Mouse (Mus musculus) CD4-positive helper T cell, adult 2 months (primary cell): ENCODE measurements at regions not wholly inside any gene's neighbourhood (a gene's known extent, or its start where the extent isn't known, plus 50 kb on each side); places are given as distances from the start of the nearest gene placed in this dataset.

Experiments used
- DNase-seq: peaks from one replicate; pipeline ENCODE4 v3.0.0-alpha.2; 2012; ENCODE audit warnings: low read depth, missing footprints, low spot score

- no peak for DNase-seq
Measured at GRCm38 (mm10) chr2:45901892-45902291, 784.7 kb upstream of the Zeb2 start.

- no peak for DNase-seq
Measured at GRCm38 (mm10) chr2:45884680-45885079, 767.5 kb upstream of the Zeb2 start.

DNA sequence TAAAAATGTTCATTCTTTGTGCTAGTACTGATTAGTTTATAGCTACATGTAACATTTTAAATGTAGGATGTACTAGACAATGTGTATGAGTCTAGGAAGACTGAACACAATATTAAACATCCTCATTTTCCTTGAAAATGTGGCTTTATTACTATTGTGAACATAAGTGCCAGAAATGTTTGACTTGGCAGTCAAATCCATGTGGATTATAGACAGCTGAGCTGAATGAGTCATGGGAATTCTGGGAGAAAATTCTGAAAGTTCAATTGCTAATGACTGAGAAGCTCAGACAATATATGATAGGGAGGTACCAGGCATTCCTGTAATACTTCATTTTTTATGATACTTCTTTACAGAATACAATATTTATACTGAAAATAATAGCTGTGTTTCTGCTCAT, 761.5 kb upstream of the Zeb2 start:
- no peak for DNase-seq

GRCm38 (mm10) chr2:45859901-45860331, 742.7 kb upstream of the Zeb2 start:
- DNase-seq: no peak

- DNase-seq: peak; percentile 6
Measured at GRCm38 (mm10) chr2:45859445-45859844, 742.2 kb upstream of the Zeb2 start.

GRCm38 (mm10) chr2:45850018-45850605, 732.9 kb upstream of the Zeb2 start:
- no peak for DNase-seq

DNA sequence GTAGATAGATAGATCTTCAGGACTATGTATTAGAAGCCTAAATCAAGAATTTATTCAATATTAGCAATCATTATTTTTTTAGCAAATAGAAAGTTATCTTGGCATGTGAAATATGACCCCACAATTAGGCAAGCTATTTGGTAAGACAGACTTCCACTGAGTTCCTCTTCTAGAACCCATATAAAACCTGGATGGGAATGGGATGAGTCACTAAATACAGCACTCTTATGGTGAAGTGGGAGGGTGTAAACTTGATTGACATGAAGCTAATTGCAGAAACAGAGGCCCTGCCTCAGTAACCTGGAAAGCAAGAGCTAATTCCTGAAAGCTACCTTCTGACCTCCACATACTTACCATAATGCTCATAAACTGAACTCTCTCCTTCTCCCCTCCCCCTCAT, 723.2 kb upstream of the Zeb2 start:
- DNase-seq: no peak

- DNase-seq: no peak
Measured at GRCm38 (mm10) chr2:45836546-45837221, 719.5 kb upstream of the Zeb2 start.

GRCm38 (mm10) chr2:45817945-45818719, 700.9 kb upstream of the Zeb2 start:
- DNase-seq: no peak

DNA sequence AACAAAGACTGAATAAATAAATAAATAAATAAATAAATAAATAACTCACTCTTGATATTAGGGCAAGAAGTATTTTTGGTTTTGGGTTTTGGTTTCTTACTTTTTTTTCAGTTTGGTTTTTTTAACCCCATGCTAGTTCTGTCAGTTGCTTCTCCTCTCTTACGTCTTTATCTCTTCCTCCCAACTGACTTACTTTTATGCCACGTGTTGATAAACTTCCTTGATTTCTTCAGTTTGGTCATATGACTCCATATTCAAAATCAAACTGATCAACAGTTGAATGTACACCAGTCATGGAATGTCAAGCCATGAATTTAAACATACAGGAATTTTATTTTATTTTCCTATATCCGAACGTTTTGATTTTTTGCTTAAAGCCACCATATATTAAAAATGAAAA, 697.5 kb upstream of the Zeb2 start:
- no peak for DNase-seq

DNA sequence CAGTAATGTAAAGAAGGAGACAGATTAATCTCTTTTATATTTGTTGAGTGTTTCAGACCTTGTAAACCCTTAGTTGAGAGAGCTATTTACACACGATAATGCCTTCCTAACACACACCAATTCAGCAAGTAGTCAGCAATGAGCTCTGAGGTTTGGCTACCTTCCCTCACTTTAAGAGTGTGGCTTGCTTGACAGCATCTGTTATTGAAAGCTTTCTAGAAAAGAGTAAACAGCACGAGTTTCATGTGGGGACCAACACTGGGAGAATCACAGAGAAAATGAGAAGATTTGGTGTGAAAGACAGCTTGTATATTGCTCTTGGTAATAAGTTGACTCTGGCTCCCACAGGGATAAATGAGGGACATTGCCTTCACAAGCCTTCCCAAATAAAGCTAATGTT, 688.1 kb upstream of the Zeb2 start:
- DNase-seq: no peak

DNA sequence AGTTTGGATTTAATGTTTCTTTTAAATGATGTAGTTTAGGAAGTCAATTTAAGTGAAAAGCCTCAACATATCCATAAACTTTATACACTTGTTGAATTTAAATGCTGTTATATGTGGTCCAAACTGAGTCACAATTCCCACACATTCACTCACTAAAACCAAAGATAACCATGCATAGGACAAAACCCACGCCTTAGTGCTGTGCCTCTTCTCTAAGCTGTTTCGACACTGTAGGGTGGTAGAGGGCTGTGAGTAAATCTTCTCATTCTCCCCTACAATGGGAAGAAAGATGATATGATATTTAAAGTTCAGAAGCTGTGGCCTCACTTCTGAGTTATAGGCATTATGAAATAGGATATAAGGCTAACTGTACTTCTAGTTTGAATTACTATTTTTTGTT, 682.9 kb upstream of the Zeb2 start:
- DNase-seq: no peak

GRCm38 (mm10) chr2:45793561-45793960, 676.4 kb upstream of the Zeb2 start:
- no peak for DNase-seq

DNA sequence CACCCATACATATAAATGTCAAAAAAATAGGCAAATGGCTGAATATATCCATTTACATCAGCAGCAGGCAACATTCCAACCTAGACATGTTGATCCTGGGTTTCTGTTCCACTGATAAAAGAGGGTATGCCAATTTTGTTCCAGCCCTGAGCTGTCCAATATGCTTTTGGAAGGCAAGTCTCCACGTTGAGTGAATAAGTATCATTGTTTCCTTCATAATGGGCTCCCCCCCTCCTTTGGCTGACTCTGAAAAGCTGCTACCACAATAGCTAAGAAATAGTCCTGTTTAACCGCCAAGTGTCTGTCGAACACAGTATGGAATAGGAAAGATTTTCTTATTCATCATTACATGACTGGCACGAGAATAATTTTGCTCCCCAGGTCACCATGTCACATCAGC, 672.5 kb upstream of the Zeb2 start:
- no peak for DNase-seq

- DNase-seq: no peak
Measured at GRCm38 (mm10) chr2:45787732-45788390, 670.7 kb upstream of the Zeb2 start.

- no peak for DNase-seq
Measured at GRCm38 (mm10) chr2:45786787-45787186, 669.6 kb upstream of the Zeb2 start.

DNA sequence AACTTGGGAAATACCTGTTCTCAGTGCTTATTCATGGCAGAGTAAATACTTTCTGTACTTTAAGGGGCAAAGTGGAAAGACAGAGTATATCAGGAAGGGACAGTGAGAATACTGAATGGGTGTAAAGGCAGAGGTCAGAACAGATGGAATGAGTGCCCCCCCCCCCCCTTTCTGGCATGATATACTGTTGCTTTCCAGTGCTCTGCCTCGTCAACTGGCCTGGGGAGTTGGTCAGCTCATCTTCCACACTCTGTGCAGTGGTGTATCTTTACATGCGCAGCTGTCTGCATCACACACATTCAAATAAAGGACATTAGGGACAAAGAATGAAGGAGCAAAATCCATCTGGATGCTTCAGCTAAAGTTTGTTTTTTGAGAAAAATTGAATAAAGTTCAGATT, 668.5 kb upstream of the Zeb2 start:
- DNase-seq: no peak

DNA sequence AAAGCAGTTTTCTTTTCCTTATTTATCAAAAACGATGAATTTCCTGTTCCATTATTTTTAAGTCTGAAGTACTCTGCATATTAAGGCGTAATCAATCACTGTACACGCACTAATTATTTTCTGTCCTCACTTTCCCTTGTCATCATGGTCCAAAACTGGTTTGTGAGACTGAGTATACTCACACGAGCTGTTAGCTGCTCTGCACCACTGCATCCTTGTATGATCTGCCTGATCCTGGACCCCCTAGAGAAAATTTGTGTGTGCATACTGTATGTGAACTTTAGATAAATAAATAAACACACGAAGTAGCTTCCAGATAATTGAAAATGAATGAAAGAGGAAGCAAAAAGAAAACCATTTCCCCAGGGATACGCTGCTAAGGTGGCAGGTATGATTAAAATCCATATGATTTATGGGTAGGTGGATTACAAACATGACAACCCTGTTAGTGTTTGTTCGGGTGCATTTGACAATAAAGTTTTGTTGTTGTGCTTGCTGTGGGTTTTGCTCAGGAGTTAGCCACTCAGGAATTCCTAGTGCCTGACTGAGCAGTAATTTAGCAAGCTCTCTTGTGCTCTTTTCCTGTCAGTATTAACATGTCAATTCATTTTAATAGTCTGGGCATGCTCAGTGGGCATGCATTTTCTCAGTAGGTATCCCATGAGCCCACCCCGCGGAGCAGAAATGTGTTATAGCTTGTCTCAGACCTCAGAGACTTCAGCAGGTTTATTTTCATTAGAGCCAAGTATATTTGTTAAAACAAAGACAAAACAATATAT, 666.6 kb upstream of the Zeb2 start:
- DNase-seq: no peak

GRCm38 (mm10) chr2:45777466-45777865, 660.3 kb upstream of the Zeb2 start:
- no peak for DNase-seq

GRCm38 (mm10) chr2:45776485-45777135, 659.4 kb upstream of the Zeb2 start:
- no peak for DNase-seq

DNA sequence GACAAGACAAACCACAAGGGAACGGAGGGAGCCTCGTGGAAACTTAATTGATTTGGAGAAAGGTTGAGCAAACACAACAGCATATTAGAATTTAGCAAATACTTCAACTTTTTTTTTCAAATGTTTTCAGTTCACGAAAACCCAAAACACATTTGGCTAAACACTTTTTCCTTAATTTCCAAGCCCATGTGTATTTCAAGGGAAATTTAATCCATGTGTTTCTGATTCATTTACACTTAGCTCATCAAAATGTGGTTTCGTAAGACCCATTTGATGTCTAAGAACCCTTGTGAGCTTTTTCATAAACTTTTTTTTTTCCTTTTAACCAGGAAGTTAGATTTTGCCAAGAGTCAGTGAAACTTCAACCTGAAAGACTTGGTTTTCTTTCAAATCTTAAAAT, 658.5 kb upstream of the Zeb2 start:
- DNase-seq: no peak
